10 mouse cellular contexts compared by ENCODE assay signal in genomic region chr15:77226831-77227354, GRCm38 (mm10).
DNase-seq lines count a peak whose midpoint lies in the region; ATAC-seq and TF ChIP-seq lines count a peak whose summit lies in the region.
"Had no signal": no experiment of that assay in that cellular context is flagged by ENCODE, and none has a peak within 500 bp of the region (broad histone marks: within the 10 kb centered on the region; RNA-seq: fewer than 3 reads in every experiment).

No protein-coding gene starts in this region.

- H3K27me3 ChIP-seq in cerebellum, adult 2 months (ENCODE audit: control insufficient read depth, insufficient read depth, low read length), result no peaks in the 10 kb centered on the region
- H3K27me3 ChIP-seq in heart, adult 2 months (ENCODE audit: control insufficient read depth, insufficient read depth, low read length), result no peaks in the 10 kb centered on the region
- H3K27me3 ChIP-seq in lung, postnatal 0 days (replicated peaks; ENCODE audit: insufficient read depth, low read length), result no peaks in the 10 kb centered on the region

- peak in 1 of 2 experiments; percentile 55 for DNase-seq in cerebellum, adult 2 months
- no peak for DNase-seq in cerebellum, adult 8-10 months
- peak in 1 of 2 experiments; percentile 51 for DNase-seq in heart, adult 2 months
- DNase-seq in heart, postnatal 4 days, result no peak
- no peak for DNase-seq in lung, postnatal 0 days (ENCODE audit: low spot score)
- no peak for DNase-seq in lung, postnatal 10 days
- no peak for DNase-seq in B cell, adult 2 months
- DNase-seq in layer of hippocampus, postnatal 10 days (ENCODE audit: low spot score in 2 of 2), result no peak
- DNase-seq: kidney, adult 18-20 months; lung, embryonic 14.5 days had no signal

- H3K36me3 ChIP-seq in heart, adult 2 months (ENCODE audit: control insufficient read depth, insufficient read depth, low read length), result no peaks in the 10 kb centered on the region
- H3K36me3 ChIP-seq in lung, postnatal 0 days (ENCODE audit: insufficient read depth, low read length), result no peaks in the 10 kb centered on the region

- no peaks in the 10 kb centered on the region for H3K9me3 ChIP-seq in lung, postnatal 0 days (ENCODE audit: low read length)

- H3K27ac ChIP-seq in cerebellum, adult 2 months (ENCODE audit: insufficient read depth, low read length), result no peak overlapping the region
- H3K27ac ChIP-seq in heart, adult 2 months, result peak overlapping the region; percentile 50
- no peak overlapping the region for H3K27ac ChIP-seq in lung, postnatal 0 days (ENCODE audit: low read length)

- no peak for ATAC-seq in lung, postnatal 0 days

- peak; percentile 54; the same call in 1 of the 2 replicates for TF ChIP-seq EP300 in heart, adult 2 months (IDR thresholded peaks at IDR 0.05; ENCODE audit: insufficient read depth, low read depth, low read length)
- TF ChIP-seq EP300 in lung, postnatal 0 days (IDR thresholded peaks at IDR 0.05), result no peak

- intact Hi-C loops in heart, adult 2 months (cut with DNase I), result no loop called here

- no peak overlapping the region for H3K4me2 ChIP-seq in lung, postnatal 0 days (replicated peaks; ENCODE audit: low read depth, low read length)
- H3K4me2 ChIP-seq: lung, embryonic 14.5 days had no signal

- 29% methylated on average over 7 of the region's 7 CpGs for WGBS in cerebellum, adult 2 months
- 37% methylated on average over 7 of the region's 7 CpGs for WGBS in heart, adult 2 months
- 50% methylated on average over 7 of the region's 7 CpGs for WGBS in lung, postnatal 0 days

- no peak for TF ChIP-seq POLR2A in cerebellum, adult 2 months (IDR thresholded peaks at IDR 0.05; ENCODE audit: borderline replicate concordance, insufficient read depth, low read length)
- TF ChIP-seq POLR2A in heart, adult 2 months (IDR thresholded peaks at IDR 0.05; ENCODE audit: insufficient read depth, low read depth, low read length), result no peak

- H3K4me1 ChIP-seq in cerebellum, adult 2 months (ENCODE audit: control insufficient read depth, insufficient read depth, low read length), result peaks cover 6% of the 10 kb centered on the region
- H3K4me1 ChIP-seq in heart, adult 2 months (ENCODE audit: control insufficient read depth, insufficient read depth, low read length), result peaks cover 3% of the 10 kb centered on the region
- no peaks in the 10 kb centered on the region for H3K4me1 ChIP-seq in lung, postnatal 0 days (ENCODE audit: insufficient read depth, low read depth, low read length)

- no peak overlapping the region for H3K4me3 ChIP-seq in cerebellum, adult 2 months (replicated peaks; ENCODE audit: insufficient read depth, low read depth, low read length)
- no peak overlapping the region for H3K4me3 ChIP-seq in heart, adult 2 months
- H3K4me3 ChIP-seq in lung, postnatal 0 days (ENCODE audit: low read depth, low read length), result no peak overlapping the region

- H3K9ac ChIP-seq in heart, adult 2 months (ENCODE audit: low read depth, low read length), result no peak overlapping the region
- no peak overlapping the region for H3K9ac ChIP-seq in lung, postnatal 0 days (replicated peaks; ENCODE audit: low read depth)
- H3K9ac ChIP-seq: lung, embryonic 14.5 days had no signal

- TF ChIP-seq CTCF in cerebellum, adult 2 months (IDR thresholded peaks at IDR 0.05; ENCODE audit: borderline replicate concordance, insufficient read depth, low read depth, low read length), result peak; percentile 16; the same call in 1 of the 2 replicates
- peak; percentile 43 for TF ChIP-seq CTCF in heart, adult 2 months (IDR thresholded peaks at IDR 0.05)
- TF ChIP-seq CTCF in lung, postnatal 0 days (IDR thresholded peaks at IDR 0.05), result 0 out of 2 replicates have a peak, but pooled peaks have one; percentile 15

- H3K79me2 ChIP-seq in heart, adult 2 months (replicated peaks; ENCODE audit: control insufficient read depth, insufficient read depth, low read length), result 0 out of 2 replicates have a peak, but pooled peaks cover 1% of the 10 kb centered on the region
